ENCODE assay signal across 8 mouse cellular contexts in the genomic region with DNA sequence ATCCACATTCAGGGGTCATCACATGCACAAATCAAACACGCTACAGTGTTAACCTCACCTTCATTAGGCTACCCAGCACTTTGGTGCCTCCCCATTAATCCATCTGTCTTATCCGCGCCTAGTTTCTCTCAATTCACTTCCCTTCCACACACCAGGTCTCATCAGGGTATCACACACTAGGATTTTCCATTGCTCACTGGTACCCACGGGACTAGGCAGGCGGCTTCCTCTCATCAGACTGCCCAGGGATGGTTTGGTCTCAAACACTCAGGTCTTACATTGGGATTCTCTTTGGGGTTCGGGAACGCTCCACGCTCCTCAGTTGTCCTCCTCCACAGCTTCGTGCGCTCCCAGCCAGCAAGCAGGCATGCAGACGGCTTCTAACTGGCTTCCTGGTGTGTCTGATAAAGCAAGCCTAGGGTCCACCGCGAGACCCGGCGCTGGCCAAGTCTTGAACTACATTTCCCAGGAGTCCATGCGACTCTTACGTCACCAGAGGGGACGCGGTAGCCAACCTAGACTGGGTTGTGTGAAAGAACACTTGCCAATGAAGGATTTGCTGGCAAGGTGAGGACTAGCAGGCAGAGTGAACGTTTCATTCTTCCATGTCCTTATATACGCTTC. TPM values are rescaled to one million over a fixed set of nuclear protein-coding genes. Genes with fewer than 3 reads are reported as not detected.
A peak's percentile ranks its signal among the peaks of the same experiment; 100 is the strongest.
DNase-seq lines count a peak whose midpoint lies in the region; ATAC-seq lines count a peak whose summit lies in the region.

A gene (minus strand): TSS at position 451 of the 624 bp plus-strand sequence.

- H3K27ac ChIP-seq in hindbrain, embryonic 16.5 days (ENCODE audit: low read depth, low read length) = peak within 1 kb of the TSS; percentile 82
- H3K27ac ChIP-seq in macrophage = no peak within 1 kb of the TSS

- peak; percentile 65 for DNase-seq in WW6 (ENCODE audit: low read depth, low spot score)
- DNase-seq in cerebellum, postnatal 4 days (ENCODE audit: low spot score in 2 of 2) = peak; percentile 62 to 83
- peak; percentile 86 for DNase-seq in gastrocnemius, adult 18-20 months (ENCODE audit: low spot score)
- peak; percentile 87 to 90 for DNase-seq in left cerebral cortex, adult 18-20 months (ENCODE audit: low spot score in 2 of 2)
- peak; percentile 93 to 95 for DNase-seq in right cerebral cortex, adult 2 months (ENCODE audit: low spot score in 2 of 2)
- DNase-seq in urinary bladder, postnatal 14 days (ENCODE audit: low spot score) = peak; percentile 74

- peak within 1 kb of the TSS; percentile 80 for H3K9ac ChIP-seq in hindbrain, embryonic 16.5 days (ENCODE audit: low read depth, low read length)

- peaks cover 5% of the 10 kb centered on the region for H3K4me1 ChIP-seq in hindbrain, embryonic 16.5 days (ENCODE audit: control insufficient read depth, insufficient read depth, low read depth, low read length)

- peaks cover 1% of the 10 kb centered on the region; the same call in 1 of the 2 replicates for H3K9me3 ChIP-seq in hindbrain, embryonic 16.5 days (ENCODE audit: control insufficient read depth, low read length)

- ATAC-seq in hindbrain, embryonic 16.5 days = peak; percentile 99

- peak within 1 kb of the TSS; percentile 73 for H3K4me3 ChIP-seq in hindbrain, embryonic 16.5 days (ENCODE audit: low read length)
- peak within 1 kb of the TSS; percentile 71 for H3K4me3 ChIP-seq in macrophage (ENCODE audit: inconsistent target)

- 2% methylated on average over 21 of the region's 21 CpGs for WGBS in hindbrain, embryonic 16.5 days
- WGBS in macrophage (ENCODE audit: missing documents) = 3% methylated on average over 21 of the region's 21 CpGs

- no peaks in the 10 kb centered on the region; the same call in 1 of the 2 replicates for H3K36me3 ChIP-seq in hindbrain, embryonic 16.5 days (ENCODE audit: control insufficient read depth, insufficient read depth, low read length)
- H3K36me3 ChIP-seq in macrophage (ENCODE audit: inconsistent target) = no peaks in the 10 kb centered on the region

- no peaks in the 10 kb centered on the region for H3K27me3 ChIP-seq in hindbrain, embryonic 16.5 days (replicated peaks; ENCODE audit: control insufficient read depth, insufficient read depth, low read length)

- H3K79me2 ChIP-seq in macrophage (ENCODE audit: inconsistent target) = no peaks in the 10 kb centered on the region

- peak within 1 kb of the TSS; percentile 81 for H3K4me2 ChIP-seq in hindbrain, embryonic 16.5 days (ENCODE audit: low read length)

RNA-seq across cellular contexts. Expression of the gene that starts here (rescaled TPM):
- 1 to 10 TPM; 2.3 TPM for total RNA-seq in gastrocnemius, adult 18-20 months (2021)
- 13.3 and 15.1 TPM in 2 replicates for polyA plus RNA-seq in hindbrain, embryonic 16.5 days (2015; fragmentation: Nextera tagmentation; extraction: Ambion mirVana)
- 10 to 100 TPM; 20.0 to 20.9 TPM for total RNA-seq in left cerebral cortex, adult 18-20 months (2021)
- 1 to 10 TPM in 5 of 26 experiments, under 1 TPM in 13, not detected in 8; 0.12 to 2.1 (median 0.70) TPM for total RNA-seq in macrophage (2018; cell fraction: chromatin; rRNA removed)
- under 1 TPM; 0.14 to 0.82 (median 0.41) TPM for total RNA-seq in macrophage (2018; cell fraction: cytosol; rRNA removed)
- total RNA-seq in macrophage (2018; cell fraction: nucleus; rRNA removed) = 1 to 10 TPM in 5 of 26 experiments, under 1 TPM in 18, not detected in 3; 0.17 to 2.0 (median 0.50) TPM
- polyA plus RNA-seq in macrophage (2018) = 0.31 to 0.79 TPM (median 0.50 TPM) in 3 replicates

Comparison
In these comparisons a context has a peak if more than half of its experiments do, and no peak if none do; other contexts are left out.
1. RNA of the gene that starts here (total RNA-seq): 20.0 to 20.9 TPM in left cerebral cortex, adult 18-20 months; 2.3 TPM in gastrocnemius, adult 18-20 months; every median in the first group is over 4 times any median in the second.
2. Peak in every context shown above with its lines, with median percentiles within 50 percentile points of each other: DNase-seq.